Comparison of ENCODE assay signal across 19 mouse cellular contexts in the genomic region with DNA sequence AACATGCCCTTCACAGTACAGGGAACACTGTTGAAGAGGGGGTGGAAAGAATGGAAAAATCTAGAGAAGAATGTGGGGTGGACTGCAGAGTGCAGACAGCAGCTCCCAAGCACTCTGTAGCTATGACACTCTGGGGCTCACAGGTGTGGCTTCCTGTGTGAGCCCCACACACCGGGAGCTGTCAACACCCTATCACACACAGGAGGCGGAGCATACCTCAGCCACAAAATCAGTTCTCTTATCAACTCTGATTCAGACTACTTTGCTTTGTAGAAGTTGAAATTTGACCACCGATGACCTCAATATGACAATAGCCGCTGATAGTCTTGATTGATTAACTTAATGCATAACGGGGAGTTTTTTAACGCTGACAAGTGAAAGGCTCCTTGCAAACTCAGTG.
DNase-seq lines count a peak whose midpoint lies in the region; TF ChIP-seq lines count a peak whose summit lies in the region.
"Had no signal": no experiment of that assay in that cellular context is flagged by ENCODE, and none has a peak within 500 bp of the region (broad histone marks: within the 10 kb centered on the region; RNA-seq: fewer than 3 reads in every experiment).

No protein-coding gene starts in this region.

- intact Hi-C loops in heart, adult 2 months (cut with DNase I) = no loop called here

- H3K36me3 ChIP-seq in spleen, adult 2 months (ENCODE audit: control insufficient read depth, insufficient read depth, low read length) = no peaks in the 10 kb centered on the region
- H3K36me3 ChIP-seq in heart, adult 2 months (ENCODE audit: control insufficient read depth, insufficient read depth, low read length) = no peaks in the 10 kb centered on the region
- H3K36me3 ChIP-seq in hindbrain, embryonic 10.5 days = no peaks in the 10 kb centered on the region
- H3K36me3 ChIP-seq: embryonic facial prominence, embryonic 15.5 days; forebrain, embryonic 10.5 days; heart, embryonic 12.5 days; midbrain, embryonic 13.5 days had no signal

- H3K4me3 ChIP-seq in spleen, adult 2 months (ENCODE audit: extremely low read depth, insufficient read depth, insufficient read length) = no peak overlapping the region
- H3K4me3 ChIP-seq in heart, adult 2 months = no peak overlapping the region
- H3K4me3 ChIP-seq in hindbrain, embryonic 10.5 days = no peak overlapping the region
- H3K4me3 ChIP-seq: embryonic facial prominence, embryonic 15.5 days; forebrain, embryonic 10.5 days; heart, embryonic 12.5 days; midbrain, embryonic 13.5 days; myocyte had no signal

- 70% methylated on average over 6 of the region's 6 CpGs for WGBS in spleen, adult 2 months
- 47% methylated on average over 6 of the region's 6 CpGs for WGBS in heart, adult 2 months
- WGBS in hindbrain, embryonic 10.5 days = 83% methylated on average over 6 of the region's 6 CpGs

- no peak for TF ChIP-seq CTCF in spleen, adult 2 months (IDR thresholded peaks at IDR 0.05; ENCODE audit: extremely low read depth, insufficient read depth, insufficient read length, insufficient replicate concordance)
- TF ChIP-seq CTCF in heart, adult 2 months (IDR thresholded peaks at IDR 0.05) = no peak

- no peaks in the 10 kb centered on the region for H3K79me2 ChIP-seq in heart, adult 2 months (replicated peaks; ENCODE audit: control insufficient read depth, insufficient read depth, low read length)

- TF ChIP-seq EP300 in heart, adult 2 months (IDR thresholded peaks at IDR 0.05; ENCODE audit: insufficient read depth, low read depth, low read length) = no peak

- TF ChIP-seq POLR2A in spleen, adult 2 months (IDR thresholded peaks at IDR 0.05; ENCODE audit: low read depth, low read length) = no peak
- no peak for TF ChIP-seq POLR2A in heart, adult 2 months (IDR thresholded peaks at IDR 0.05; ENCODE audit: insufficient read depth, low read depth, low read length)

- no peaks in the 10 kb centered on the region for H3K9me3 ChIP-seq in hindbrain, embryonic 10.5 days
- H3K9me3 ChIP-seq: embryonic facial prominence, embryonic 15.5 days; forebrain, embryonic 10.5 days; heart, embryonic 12.5 days; midbrain, embryonic 13.5 days had no signal

- no peaks in the 10 kb centered on the region for H3K27me3 ChIP-seq in spleen, adult 2 months (ENCODE audit: control insufficient read depth, insufficient read depth, low read length)
- no peaks in the 10 kb centered on the region for H3K27me3 ChIP-seq in heart, adult 2 months (ENCODE audit: control insufficient read depth, insufficient read depth, low read length)
- no peaks in the 10 kb centered on the region for H3K27me3 ChIP-seq in hindbrain, embryonic 10.5 days (ENCODE audit: insufficient read depth, poor library complexity, severe bottlenecking)
- H3K27me3 ChIP-seq: embryonic facial prominence, embryonic 15.5 days; heart, embryonic 12.5 days; midbrain, embryonic 13.5 days had no signal

- DNase-seq in spleen, adult 2 months (ENCODE audit: low read depth in 1 of 2, low spot score in 2 of 2) = peak in 1 of 2 experiments; percentile 42
- no peak for DNase-seq in spleen, adult 12 weeks (ENCODE audit: low spot score)
- peak; percentile 65 for DNase-seq in T-cell, adult 2 months (ENCODE audit: low spot score)
- DNase-seq in naive thymus-derived CD4-positive, alpha-beta T cell, adult 2 months (ENCODE audit: low read depth) = peak; percentile 66
- peak; percentile 48 for DNase-seq in thymus, postnatal 25 days
- no peak for DNase-seq in embryo, embryonic 10.5 days (ENCODE audit: low spot score)
- no peak for DNase-seq in heart, adult 2 months
- no peak for DNase-seq in hindbrain, embryonic 10.5 days (ENCODE audit: low spot score)
- DNase-seq: cerebellum, adult 8-10 months; embryo, embryonic 11 days; gastrocnemius, postnatal 36 days; kidney, postnatal 4 days; liver; right cerebral cortex, adult 18-20 months had no signal

- no peak overlapping the region for H3K9ac ChIP-seq in heart, adult 2 months (ENCODE audit: low read depth, low read length)
- H3K9ac ChIP-seq: embryonic facial prominence, embryonic 15.5 days; heart, embryonic 12.5 days; midbrain, embryonic 13.5 days had no signal

- H3K4me1 ChIP-seq in spleen, adult 2 months (ENCODE audit: control insufficient read depth, insufficient read depth, insufficient read length) = peaks cover 13% of the 10 kb centered on the region
- H3K4me1 ChIP-seq in heart, adult 2 months (ENCODE audit: control insufficient read depth, insufficient read depth, low read length) = peaks cover 2% of the 10 kb centered on the region
- H3K4me1 ChIP-seq in hindbrain, embryonic 10.5 days (replicated peaks) = no peaks in the 10 kb centered on the region
- H3K4me1 ChIP-seq: embryonic facial prominence, embryonic 15.5 days; midbrain, embryonic 13.5 days had no signal

- H3K27ac ChIP-seq in spleen, adult 2 months (ENCODE audit: insufficient read depth, low read length) = peak overlapping the region; percentile 75; the same call in 1 of the 2 replicates
- no peak overlapping the region for H3K27ac ChIP-seq in heart, adult 2 months
- H3K27ac ChIP-seq in hindbrain, embryonic 10.5 days = no peak overlapping the region
- H3K27ac ChIP-seq: embryonic facial prominence, embryonic 15.5 days; forebrain, embryonic 10.5 days; midbrain, embryonic 13.5 days had no signal

Comparison
In these comparisons a context has a peak if more than half of its experiments do, and no peak if none do; other contexts are left out.
1. DNase-seq: peak in T-cell, adult 2 months (single experiment), naive thymus-derived CD4-positive, alpha-beta T cell, adult 2 months (single experiment) and thymus, postnatal 25 days (single experiment); none in spleen, adult 12 weeks (single experiment), embryo, embryonic 10.5 days (single experiment), heart, adult 2 months (0 of 2) and hindbrain, embryonic 10.5 days (single experiment).